Mouse (Mus musculus) ES-E14 (cell line): ENCODE results near the gene Hirip3. TPM values are rescaled to one million over a fixed set of nuclear protein-coding genes. Genes with fewer than 3 reads are reported as not detected.

Experiments used
- DNase-seq: peaks from one replicate; pipeline ENCODE4 v3.0.0-alpha.2; 2013; ENCODE audit warnings: low read depth, low spot score
- H3K27ac ChIP-seq: 2 replicates; pipeline ENCODE4 v1.5.1; 2012; ENCODE audit warnings: low read depth, mild to moderate bottlenecking, low read length, moderate library complexity, mixed read lengths; ENCODE audit not compliant: poor library complexity, insufficient read depth, severe bottlenecking
- H3K36me3 ChIP-seq: 2 replicates; pipeline ENCODE4 v1.6.1; 2012; ENCODE audit warnings: mild to moderate bottlenecking, low read length, moderate library complexity, mixed read lengths; ENCODE audit not compliant: control insufficient read depth, poor library complexity, insufficient read depth, severe bottlenecking
- H3K4me1 ChIP-seq, 2 experiments: fragments of 150-350 bp in 1 of 2; sonication (generic) in 1 of 2; 2 replicates each; pipeline ENCODE4 v1.6.1; 2012; ENCODE audit warnings: low read length in 2 of 2, mild to moderate bottlenecking in 1 of 2, mixed read lengths in 1 of 2; ENCODE audit not compliant: control insufficient read depth in 2 of 2, insufficient read depth in 2 of 2, poor library complexity in 1 of 2
- H3K4me3 ChIP-seq, 2 experiments: fragments of 150-350 bp in 1 of 2; sonication (generic) in 1 of 2; 2 replicates each; pipeline ENCODE4 v1.5.1; 2012; ENCODE audit warnings: low read length in 2 of 2, low read depth in 1 of 2, mild to moderate bottlenecking in 1 of 2, mixed read lengths in 1 of 2; ENCODE audit not compliant: insufficient read depth in 1 of 2, poor library complexity in 1 of 2, severe bottlenecking in 1 of 2
- H3K9ac ChIP-seq: 2 replicates; pipeline ENCODE4 v1.6.1; 2012; ENCODE audit warnings: low read depth, mild to moderate bottlenecking, low read length, mixed read lengths; ENCODE audit not compliant: poor library complexity, insufficient read depth, severe bottlenecking
- H3K9me3 ChIP-seq: fragments of 150-350 bp; sonication (generic); 2 replicates; pipeline ENCODE4 v1.6.1; 2012; ENCODE audit warnings: low read depth, mild to moderate bottlenecking, low read length; ENCODE audit not compliant: control insufficient read depth, insufficient read depth
- CHD2 ChIP-seq: IDR thresholded peaks from 2 replicates; pipeline ENCODE4 v1.6.1; 2014; ENCODE audit warnings: mild to moderate bottlenecking, low read depth, low read length, inconsistent platforms
- HCFC1 ChIP-seq: IDR thresholded peaks from 2 replicates; pipeline ENCODE4 v1.6.1; 2012; ENCODE audit warnings: low read length, inconsistent platforms, borderline replicate concordance; ENCODE audit not compliant: insufficient read depth
- MAFK ChIP-seq: IDR thresholded peaks from 2 replicates; pipeline ENCODE4 v1.6.1; 2014; ENCODE audit warnings: mild to moderate bottlenecking, low read depth, low read length, inconsistent platforms; ENCODE audit not compliant: insufficient read depth
- ZC3H11A ChIP-seq: IDR thresholded peaks from 2 replicates; pipeline ENCODE4 v1.6.1; 2012; ENCODE audit warnings: low read depth, mild to moderate bottlenecking, inconsistent platforms, low read length, borderline replicate concordance
- ZNF384 ChIP-seq: IDR thresholded peaks from 2 replicates; pipeline ENCODE4 v1.6.1; 2012; ENCODE audit warnings: low read depth, low read length, inconsistent platforms
- in situ Hi-C, 2 experiments: fragments of 600-800 bp; cut with MboI; formaldehyde crosslinking; loops; one replicate each; pipeline ENCODE4 v1.15.1; 2025; ENCODE audit warnings: low sequenced_read_pairs in 2 of 2, inconsistent platforms in 1 of 2; ENCODE audit not compliant: unreplicated experiment in 2 of 2
- total RNA-seq: library from RNA; depleted of rRNA; stranded (reverse); fragments of 300-350 nt; gene quantifications from 2 replicates; pipeline ENCODE4 v1.2.3, GENCODE M21; 2012

Hirip3 gene
- total RNA-seq, 1 experiment = 99.7 TPM

- no peaks in the 10 kb centered on the region for H3K9me3 ChIP-seq
- H3K4me1 ChIP-seq = peaks cover 0 to 23% of the 10 kb centered on the region in 2 experiments; a peak in 2 of 4 replicates
- H3K36me3 ChIP-seq = peaks cover 25% of the 10 kb centered on the region
- no peak for TF ChIP-seq CHD2
- no peak for TF ChIP-seq MAFK
- no peak for TF ChIP-seq HCFC1
- no peak for TF ChIP-seq ZNF384
- TF ChIP-seq ZC3H11A = no peak
- in situ Hi-C loops = no loop called here
- peak overlapping the region; percentile 63 to 80; a peak in 3 of 4 replicates for H3K4me3 ChIP-seq
- DNase-seq = no peak
- no peak overlapping the region for H3K27ac ChIP-seq
- H3K9ac ChIP-seq = peak overlapping the region; percentile 26; the same call in 1 of the 2 replicates
Observed at GRCm38 (mm10) chr7:126848794-126849193, 13.0 kb upstream of the Hirip3 start.

- in situ Hi-C loops = no loop called here
- H3K9ac ChIP-seq = no peak overlapping the region
- TF ChIP-seq HCFC1 (no peak), MAFK (no peak), ZC3H11A (no peak), CHD2 (no peak), ZNF384 (no peak)
- no peaks in the 10 kb centered on the region for H3K9me3 ChIP-seq
- peaks cover 38% of the 10 kb centered on the region for H3K36me3 ChIP-seq
- DNase-seq = no peak
- peaks cover 4 to 31% of the 10 kb centered on the region in 2 experiments; a peak in 3 of 4 replicates for H3K4me1 ChIP-seq
- no peak overlapping the region for H3K27ac ChIP-seq
- no peak overlapping the region for H3K4me3 ChIP-seq
Observed at GRCm38 (mm10) chr7:126850161-126850560, 11.6 kb upstream of the Hirip3 start.

GRCm38 (mm10) chr7:126851192-126851591 lies 10.6 kb upstream of the Hirip3 start:
- Histone ChIP-seq H3K9me3 (no peaks in the 10 kb centered on the region), H3K9ac (no peak overlapping the region; the same call in 1 of the 2 replicates), H3K4me3 (no peak overlapping the region), H3K4me1 (peaks cover 6 to 35% of the 10 kb centered on the region in 2 experiments), H3K27ac (no peak overlapping the region), H3K36me3 (peaks cover 48% of the 10 kb centered on the region)
- TF ChIP-seq MAFK (no peak), ZC3H11A (no peak)
- DNase-seq = no peak
- in situ Hi-C loops = no loop called here

GRCm38 (mm10) chr7:126853454-126853853 lies 8.3 kb upstream of the Hirip3 start:
- H3K36me3 ChIP-seq = peaks cover 66% of the 10 kb centered on the region
- TF ChIP-seq HCFC1 (no peak), MAFK (no peak), ZC3H11A (no peak), CHD2 (no peak), ZNF384 (no peak)
- H3K4me3 ChIP-seq = no peak overlapping the region
- H3K9ac ChIP-seq = no peak overlapping the region
- peaks cover 6 to 45% of the 10 kb centered on the region in 2 experiments for H3K4me1 ChIP-seq
- DNase-seq = no peak
- no peak overlapping the region for H3K27ac ChIP-seq
- in situ Hi-C loops = no loop called here
- no peaks in the 10 kb centered on the region for H3K9me3 ChIP-seq

- DNase-seq = no peak
- H3K9me3 ChIP-seq = no peaks in the 10 kb centered on the region
- TF ChIP-seq MAFK (no peak), HCFC1 (no peak), ZNF384 (no peak), ZC3H11A (no peak)
- H3K36me3 ChIP-seq = peaks cover 79% of the 10 kb centered on the region
- H3K27ac ChIP-seq = no peak overlapping the region
- H3K9ac ChIP-seq = no peak overlapping the region
- no peak overlapping the region for H3K4me3 ChIP-seq
- in situ Hi-C loops = no loop called here
- H3K4me1 ChIP-seq = peaks cover 6 to 45% of the 10 kb centered on the region in 2 experiments
Observed at GRCm38 (mm10) chr7:126855641-126856040, 6.1 kb upstream of the Hirip3 start.
